Mouse (Mus musculus) stomach, postnatal 0 days (tissue): ENCODE data around the gene Pfkp.

Experiments used
- CTCF ChIP-seq: IDR thresholded peaks from 2 replicates; pipeline ENCODE4 v1.5.1; 2016; ENCODE audit warnings: antibody characterized with exemption, low read depth, mild to moderate bottlenecking, moderate library complexity
- EP300 ChIP-seq: optimal IDR thresholded peaks from 2 replicates; pipeline ENCODE3; 2016; ENCODE audit warnings: antibody characterized with exemption

DNA sequence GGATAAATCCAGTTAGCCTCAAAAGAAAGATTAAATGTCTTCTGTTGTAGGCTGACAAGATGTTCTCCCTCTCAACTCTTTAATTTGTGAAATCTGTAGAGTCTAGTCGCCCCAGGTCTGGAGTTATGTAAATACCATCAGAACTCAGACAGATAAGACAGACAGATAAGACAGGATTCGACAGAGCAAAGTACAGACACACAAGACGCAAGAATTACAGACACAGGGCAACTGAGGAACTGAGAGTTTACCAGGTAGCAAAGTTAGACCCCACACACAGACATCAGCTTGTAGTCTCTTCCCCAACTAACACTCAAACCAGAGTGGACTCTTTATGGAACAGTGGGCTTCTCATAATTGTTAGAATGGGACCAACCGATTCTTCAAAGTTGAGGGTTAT, 15.6 kb downstream of the Pfkp start:
- TF ChIP-seq CTCF (no peak), EP300 (no peak)
